Mouse (Mus musculus): Measurements from ENCODE around the gene Ube2n.
"Not testable (repeated sequence)": the region's sequence is repeated elsewhere in the genome, so short reads cannot be mapped to it uniquely, and the experiment has no call there.

Ube2n gene

GRCm38 (mm10) chr10:95526495-95527122 is 11.7 kb downstream of the Ube2n start:
- peak; percentile 42 for DNase-seq

- DNase-seq = no peak
Measured at GRCm38 (mm10) chr10:95530551-95531121, 15.7 kb downstream of the Ube2n start.

GRCm38 (mm10) chr10:95532916-95533315 is 18.0 kb downstream of the Ube2n start:
- peak; percentile 33 for DNase-seq

- no peak for DNase-seq
Measured at GRCm38 (mm10) chr10:95533382-95533781, 18.4 kb downstream of the Ube2n start.

- no peak for DNase-seq
Measured at GRCm38 (mm10) chr10:95535399-95536221, 20.7 kb downstream of the Ube2n start.

- DNase-seq = no peak
Measured at GRCm38 (mm10) chr10:95536222-95536541, 21.2 kb downstream of the Ube2n start.

GRCm38 (mm10) chr10:95539260-95539659 is 24.3 kb downstream of the Ube2n start:
- no peak for DNase-seq

- DNase-seq = no peak
Measured at GRCm38 (mm10) chr10:95539841-95540240, 24.9 kb downstream of the Ube2n start.

GRCm38 (mm10) chr10:95542916-95543315 is 28.0 kb downstream of the Ube2n start:
- DNase-seq = no peak

- DNase-seq = no peak
Measured at GRCm38 (mm10) chr10:95543377-95543776, 28.4 kb downstream of the Ube2n start.

GRCm38 (mm10) chr10:95544004-95544403 is 29.1 kb downstream of the Ube2n start:
- no peak for DNase-seq

GRCm38 (mm10) chr10:95544651-95545050 is 29.7 kb downstream of the Ube2n start:
- no peak for DNase-seq

- DNase-seq = no peak
Measured at GRCm38 (mm10) chr10:95545051-95545450, 30.1 kb downstream of the Ube2n start.

GRCm38 (mm10) chr10:95546178-95546577 is 31.2 kb downstream of the Ube2n start:
- DNase-seq = no peak

GRCm38 (mm10) chr10:95548154-95548826 is 33.3 kb downstream of the Ube2n start:
- no peak for DNase-seq

GRCm38 (mm10) chr10:95549080-95549479 is 34.1 kb downstream of the Ube2n start:
- not testable (repeated sequence) for DNase-seq

GRCm38 (mm10) chr10:95550506-95550905 is 35.6 kb downstream of the Ube2n start:
- DNase-seq = no peak

- no peak for DNase-seq
Measured at GRCm38 (mm10) chr10:95551752-95552151, 36.8 kb downstream of the Ube2n start.

- no peak for DNase-seq
Measured at GRCm38 (mm10) chr10:95552326-95552725, 37.4 kb downstream of the Ube2n start.

GRCm38 (mm10) chr10:95555866-95556265 is 40.9 kb downstream of the Ube2n start:
- no peak for DNase-seq

GRCm38 (mm10) chr10:95557337-95557828 is 42.4 kb downstream of the Ube2n start:
- peak; percentile 72 for DNase-seq

- no peak for DNase-seq
Measured at GRCm38 (mm10) chr10:95559426-95559825, 44.5 kb downstream of the Ube2n start.

GRCm38 (mm10) chr10:95560394-95560983 is 45.5 kb downstream of the Ube2n start:
- no peak for DNase-seq

All from lung, postnatal 36 days (tissue).